Mouse (Mus musculus) C2C12 (cell line): ENCODE measurements around the gene Adgrl2. TPM values are rescaled to one million over a fixed set of nuclear protein-coding genes. Genes with fewer than 3 reads are reported as not detected.

Source experiments
- H3K27me3 ChIP-seq: one replicate; pipeline ENCODE4 v1.6.1; 2011; ENCODE audit not compliant: control insufficient read depth, insufficient read depth, insufficient read length
- H3K36me3 ChIP-seq: one replicate; pipeline ENCODE4 v1.6.1; 2011; ENCODE audit not compliant: control insufficient read depth, insufficient read depth
- H3K4me3 ChIP-seq: one replicate; pipeline ENCODE4 v1.5.1; 2011; ENCODE audit warnings: mild to moderate bottlenecking, control low read depth; ENCODE audit not compliant: poor library complexity, insufficient read depth, severe bottlenecking
- H3K79me2 ChIP-seq: one replicate; pipeline ENCODE4 v1.6.1; 2011; ENCODE audit not compliant: control insufficient read depth, insufficient read depth
- H3K79me3 ChIP-seq: one replicate; pipeline ENCODE4 v1.6.1; 2011; ENCODE audit warnings: low read depth, control low read depth
- H3ac ChIP-seq: one replicate; pipeline ENCODE3; 2011; ENCODE audit warnings: low read depth; ENCODE audit not compliant: control insufficient read depth, insufficient read length
- CEBPB ChIP-seq: IDR thresholded peaks from one replicate; pipeline ENCODE4 v1.6.1; 2011; ENCODE audit warnings: low read depth, mild to moderate bottlenecking, control low read depth, moderate library complexity
- CTCF ChIP-seq: IDR thresholded peaks from one replicate; pipeline ENCODE4 v1.5.1; 2011; ENCODE audit not compliant: control insufficient read depth, insufficient read depth, insufficient read length
- FOSL1 ChIP-seq: IDR thresholded peaks from one replicate; pipeline ENCODE4 v1.8.0; 2011; ENCODE audit warnings: mild to moderate bottlenecking, low read length; ENCODE audit not compliant: poor library complexity, insufficient read depth, severe bottlenecking
- MAX ChIP-seq: IDR thresholded peaks from one replicate; pipeline ENCODE4 v1.6.1; 2011; ENCODE audit warnings: mild to moderate bottlenecking, control low read depth
- MYOD1 ChIP-seq: IDR thresholded peaks from one replicate; pipeline ENCODE4 v1.6.1; 2011; ENCODE audit warnings: low read depth; ENCODE audit not compliant: control insufficient read depth, insufficient read length
- MYOG ChIP-seq: IDR thresholded peaks from one replicate; pipeline ENCODE4 v1.6.1; 2011; ENCODE audit not compliant: control insufficient read depth, insufficient read length; ENCODE audit errors: extremely low read depth
- USF1 ChIP-seq: IDR thresholded peaks from one replicate; pipeline ENCODE4 v1.6.1; 2011; ENCODE audit warnings: low read depth, mild to moderate bottlenecking, control low read depth, moderate library complexity
- polyA plus RNA-seq: library from polyadenylated mRNA; unstranded; fragments of >200 nt; fragmentation: generic; extraction: Trizol; gene quantifications from one replicate; pipeline ENCODE4 v1.2.1, GENCODE M21; 2012; ENCODE audit warnings: missing spikeins

Adgrl2 gene
- polyA plus RNA-seq, 1 experiment: 19.9 TPM

DNA sequence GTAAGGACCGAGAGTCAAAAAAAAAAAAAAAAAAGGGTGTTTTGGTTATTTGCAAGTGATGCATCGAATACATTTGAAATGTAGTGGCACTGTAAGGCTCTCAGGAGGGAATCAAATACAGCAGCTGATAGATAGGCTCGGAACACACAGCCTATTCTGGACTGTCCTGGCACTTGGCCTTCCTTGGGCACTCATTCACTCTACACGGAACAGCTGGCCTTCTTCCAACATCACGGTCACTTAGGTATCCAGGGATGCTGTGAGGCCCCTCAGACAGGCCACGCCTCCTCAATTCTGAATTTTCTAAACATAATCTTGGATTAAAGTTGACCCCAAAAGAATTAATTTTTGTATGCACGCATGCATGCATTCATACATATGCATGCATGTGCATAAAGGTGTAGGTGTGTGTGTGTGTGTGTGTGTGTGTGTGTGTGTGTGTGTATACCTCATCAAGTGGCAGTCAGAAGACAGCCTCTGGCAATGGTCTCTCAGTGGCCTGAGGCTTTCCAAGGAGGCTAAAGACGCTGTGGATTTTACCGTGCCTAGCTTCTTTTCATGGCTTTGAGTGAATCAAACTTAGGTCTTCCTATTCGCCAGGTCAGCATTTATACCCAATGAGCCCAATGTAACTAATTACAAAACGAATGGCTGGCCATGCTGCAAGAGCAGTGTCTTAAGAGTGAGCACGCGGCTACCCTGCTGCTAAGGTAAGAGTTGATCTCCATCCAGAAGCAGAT is 152.1 kb downstream of the Adgrl2 start:
- Histone ChIP-seq H3K27me3 (no peaks in the 10 kb centered on the region), H3K4me3 (no peak overlapping the region), H3ac (no peak overlapping the region), H3K36me3 (peaks cover 31% of the 10 kb centered on the region), H3K79me2 (no peaks in the 10 kb centered on the region), H3K79me3 (no peaks in the 10 kb centered on the region)
- TF ChIP-seq FOSL1 (no peak), USF1 (no peak), MAX (no peak), MYOG (no peak), CTCF (no peak)

DNA sequence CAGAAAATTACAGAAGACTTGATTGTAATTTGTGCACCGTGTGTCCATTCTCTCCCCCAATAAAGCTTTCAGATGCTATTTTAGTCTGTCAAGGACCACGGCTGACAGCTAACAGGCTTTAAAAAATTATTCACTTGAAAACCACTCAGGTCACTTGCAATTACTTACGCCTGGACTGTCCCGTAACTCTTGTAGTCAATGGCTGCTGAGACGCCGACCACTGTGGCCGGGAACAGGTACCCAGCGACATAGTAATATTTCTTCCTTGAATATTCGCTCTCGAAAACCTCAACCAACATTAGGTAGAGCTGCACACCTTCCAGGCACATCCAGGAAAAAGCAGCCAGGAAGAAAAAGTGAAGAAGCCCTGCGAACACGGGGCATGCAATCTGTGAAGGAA is 155.2 kb downstream of the Adgrl2 start:
- no peak overlapping the region for H3K4me3 ChIP-seq
- peaks cover 36% of the 10 kb centered on the region for H3K36me3 ChIP-seq
- no peaks in the 10 kb centered on the region for H3K79me2 ChIP-seq
- no peak overlapping the region for H3ac ChIP-seq
- TF ChIP-seq CTCF (no peak), MYOG (no peak), MYOD1 (no peak), FOSL1 (no peak), CEBPB (no peak), MAX (no peak), USF1 (no peak)
- no peaks in the 10 kb centered on the region for H3K79me3 ChIP-seq
- no peaks in the 10 kb centered on the region for H3K27me3 ChIP-seq

DNA sequence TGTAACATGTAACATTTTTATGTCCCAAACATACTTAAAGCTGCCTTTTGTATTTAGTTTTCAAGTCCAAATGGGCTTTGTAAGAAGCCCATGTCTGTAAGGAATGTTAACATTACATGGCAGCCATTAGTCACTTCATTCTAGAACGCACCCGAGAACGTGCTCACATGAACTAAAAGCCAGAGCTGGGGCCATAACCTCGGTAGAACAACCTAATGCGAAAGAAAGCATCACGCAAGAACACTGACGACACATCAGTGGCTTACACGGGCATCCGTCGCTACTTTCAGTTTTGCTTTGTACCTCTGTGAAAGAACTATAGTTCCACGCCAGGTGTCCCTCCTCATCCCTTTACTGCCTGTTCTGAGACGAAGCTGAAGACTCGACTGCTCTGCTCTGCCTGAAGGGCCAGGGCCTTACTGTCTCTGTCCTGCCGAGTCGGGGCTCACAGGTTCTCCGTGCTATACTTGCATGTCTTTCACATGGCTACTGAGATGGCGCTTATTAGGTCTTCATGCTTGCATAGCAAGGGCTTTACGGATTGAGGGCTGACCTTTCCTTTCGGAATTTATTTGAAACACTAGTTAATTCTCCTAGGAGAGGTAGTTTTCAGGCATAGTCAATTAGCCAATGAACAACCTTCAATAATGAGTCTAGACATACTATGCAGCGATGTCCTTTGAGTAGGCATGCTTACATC is 157.1 kb downstream of the Adgrl2 start:
- H3ac ChIP-seq: no peak overlapping the region
- peaks cover 33% of the 10 kb centered on the region for H3K36me3 ChIP-seq
- no peaks in the 10 kb centered on the region for H3K27me3 ChIP-seq

DNA sequence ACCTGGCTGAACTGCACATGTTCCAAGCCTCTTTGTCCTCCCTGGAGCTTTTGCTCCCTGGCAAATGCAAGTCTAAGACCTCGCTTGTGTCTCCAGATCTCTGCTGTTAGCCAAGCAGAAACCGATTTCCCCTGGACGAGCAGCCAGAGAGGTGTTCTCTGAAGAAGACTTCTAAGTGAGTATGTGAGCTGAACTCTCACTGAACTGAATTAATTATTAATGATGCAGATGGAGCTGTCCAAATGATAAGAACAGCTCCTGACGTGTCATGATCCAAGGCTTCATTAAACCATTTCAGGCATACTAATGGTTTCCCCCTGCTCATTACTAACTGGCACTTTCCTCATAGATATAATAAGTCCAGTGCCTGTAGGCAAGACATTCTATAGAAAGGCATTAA is 158.4 kb downstream of the Adgrl2 start:
- H3ac ChIP-seq: no peak overlapping the region
- no peak for TF ChIP-seq CEBPB
- no peak for TF ChIP-seq FOSL1
- no peak for TF ChIP-seq USF1
- H3K79me2 ChIP-seq: no peaks in the 10 kb centered on the region
- no peak overlapping the region for H3K4me3 ChIP-seq
- no peaks in the 10 kb centered on the region for H3K27me3 ChIP-seq
- no peaks in the 10 kb centered on the region for H3K79me3 ChIP-seq
- H3K36me3 ChIP-seq: peaks cover 25% of the 10 kb centered on the region

More for the DNA sequence above, 157.1 kb downstream of the Adgrl2 start:
- Histone ChIP-seq H3K79me2 (no peaks in the 10 kb centered on the region), H3K79me3 (no peaks in the 10 kb centered on the region), H3K4me3 (no peak overlapping the region)
- TF ChIP-seq MYOD1 (no peak), MAX (no peak), MYOG (no peak), CEBPB (no peak), CTCF (no peak), FOSL1 (no peak), USF1 (no peak)

DNA sequence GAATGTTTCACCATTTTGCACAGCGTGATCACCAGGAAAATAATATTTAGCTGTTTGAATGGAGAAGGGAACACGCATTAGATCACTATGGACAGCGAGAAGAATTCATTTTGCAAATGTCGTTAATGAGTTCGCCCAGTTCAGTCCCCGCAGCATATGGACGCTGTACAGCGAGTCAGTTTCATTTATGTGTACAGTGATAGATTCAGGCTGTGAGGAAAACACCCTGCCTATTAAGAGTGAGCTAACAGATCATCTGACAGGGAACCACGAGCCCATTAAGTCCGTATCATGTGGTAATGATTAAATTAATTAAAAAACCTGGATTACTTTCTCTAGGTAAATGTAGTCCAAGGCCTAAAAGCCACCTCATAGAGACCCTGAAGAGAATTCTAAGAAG is 161.8 kb downstream of the Adgrl2 start:
- no peak for TF ChIP-seq FOSL1
- TF ChIP-seq MYOG: no peak
- TF ChIP-seq MAX: no peak
- no peak for TF ChIP-seq CTCF
- no peak for TF ChIP-seq CEBPB
- no peak for TF ChIP-seq USF1
- no peak for TF ChIP-seq MYOD1
- Histone ChIP-seq H3K79me3 (no peaks in the 10 kb centered on the region), H3K4me3 (no peak overlapping the region), H3K27me3 (no peaks in the 10 kb centered on the region), H3ac (no peak overlapping the region), H3K79me2 (no peaks in the 10 kb centered on the region), H3K36me3 (peaks cover 32% of the 10 kb centered on the region)

DNA sequence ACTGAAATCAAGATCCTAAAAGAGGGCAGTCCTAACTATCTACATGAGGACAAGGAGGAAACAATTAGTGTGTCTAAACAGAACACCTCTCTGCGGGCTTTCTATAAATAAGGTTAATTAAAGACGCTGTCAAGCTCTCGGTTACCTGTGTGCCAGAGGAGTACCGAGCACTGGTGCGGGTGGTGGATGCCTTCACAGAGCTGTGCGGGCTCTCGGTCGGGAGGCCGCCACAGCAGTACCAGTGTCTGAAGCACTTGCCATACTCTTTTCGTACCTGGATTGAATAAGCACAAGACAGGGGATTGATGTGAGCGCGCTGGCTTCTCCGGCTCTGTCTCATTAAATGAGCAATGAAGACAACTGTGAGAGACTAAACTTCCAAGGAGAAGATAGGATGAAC is 166.8 kb downstream of the Adgrl2 start:
- Histone ChIP-seq H3K27me3 (no peaks in the 10 kb centered on the region), H3K36me3 (peaks cover 39% of the 10 kb centered on the region), H3K4me3 (no peak overlapping the region), H3K79me3 (no peaks in the 10 kb centered on the region), H3K79me2 (no peaks in the 10 kb centered on the region), H3ac (no peak overlapping the region)
- no peak for TF ChIP-seq USF1
- TF ChIP-seq CTCF: no peak
- TF ChIP-seq CEBPB: no peak
- no peak for TF ChIP-seq MYOG
